Mouse (Mus musculus) lung, embryonic 16.5 days (tissue): ENCODE data around the gene Coq2. TPM values are rescaled to one million over a fixed set of nuclear protein-coding genes. Genes with fewer than 3 reads are reported as not detected.

ENCODE experiments used
- ATAC-seq: fragments of 200-750 bp; cut with Nextera tagmentation; 2 replicates; pipeline ENCODE4 v1.8.0; 2017; ENCODE audit warnings: low read depth, mild to moderate bottlenecking, moderate library complexity
- H3K27ac ChIP-seq: fragments of 300-500 bp; sonication (generic); 2 replicates; pipeline ENCODE4 v1.5.1; 2014; ENCODE audit warnings: mild to moderate bottlenecking, control low read depth, low read length
- H3K27me3 ChIP-seq: fragments of 300-500 bp; sonication (generic); 2 replicates; pipeline ENCODE4 v1.6.1; 2014; ENCODE audit warnings: low read depth, low read length, mixed read lengths; ENCODE audit not compliant: control insufficient read depth, insufficient read depth
- H3K36me3 ChIP-seq: fragments of 300-500 bp; sonication (generic); 2 replicates; pipeline ENCODE4 v1.6.1; 2014; ENCODE audit warnings: low read length; ENCODE audit not compliant: control insufficient read depth, insufficient read depth
- H3K4me1 ChIP-seq: fragments of 300-500 bp; sonication (generic); replicated peaks from 2 replicates; pipeline ENCODE4 v1.6.1; 2014; ENCODE audit warnings: low read length, mixed read lengths; ENCODE audit not compliant: control insufficient read depth, insufficient read depth
- H3K4me2 ChIP-seq: fragments of 300-500 bp; sonication (generic); 2 replicates; pipeline ENCODE4 v1.6.1; 2014; ENCODE audit warnings: low read depth, low read length, control low read depth
- H3K4me3 ChIP-seq: fragments of 300-500 bp; sonication (generic); 2 replicates; pipeline ENCODE4 v1.5.1; 2014; ENCODE audit warnings: mild to moderate bottlenecking, low read length, control low read depth
- H3K9ac ChIP-seq: fragments of 300-500 bp; sonication (generic); 2 replicates; pipeline ENCODE4 v1.6.1; 2014; ENCODE audit warnings: low read length, control low read depth
- H3K9me3 ChIP-seq: fragments of 300-500 bp; sonication (generic); 2 replicates; pipeline ENCODE4 v1.6.1; 2016; ENCODE audit warnings: low read length; ENCODE audit not compliant: control insufficient read depth
- WGBS: fragments of 180-500 bp; shearing (Covaris S2); extraction: QIAGEN DNeasy Blood & Tissue Kit; methylation state at CpG from one replicate; pipeline ENCODE4 v1.1.7; 2014; 5-methylcytosine and 5-hydroxymethylcytosine counted together
- polyA plus RNA-seq: library from polyadenylated mRNA; unstranded; fragments of >200 nt; fragmentation: Nextera tagmentation; extraction: Ambion mirVana; gene quantifications from 2 replicates; pipeline ENCODE4 v1.2.1, GENCODE M21; 2015

Gene Coq2
- polyA plus RNA-seq, 1 experiment from 2014 or later, result 44.1 TPM

- no peak overlapping the region for H3K27ac ChIP-seq
- peaks cover 6% of the 10 kb centered on the region; the same call in 1 of the 2 replicates for H3K36me3 ChIP-seq
- no peaks in the 10 kb centered on the region for H3K9me3 ChIP-seq
- peaks cover 16% of the 10 kb centered on the region for H3K4me1 ChIP-seq
- no peak for ATAC-seq
- H3K4me3 ChIP-seq, result no peak overlapping the region
- no peaks in the 10 kb centered on the region for H3K27me3 ChIP-seq
- no peak overlapping the region for H3K9ac ChIP-seq
- no peak overlapping the region for H3K4me2 ChIP-seq
- 26% methylated on average over 5 of the region's 5 CpGs for WGBS
Measured at GRCm38 (mm10) chr5:100671398-100671797, 3.5 kb downstream of the Coq2 start.

- H3K27ac ChIP-seq, result no peak overlapping the region
- no peak overlapping the region for H3K4me3 ChIP-seq
- H3K9ac ChIP-seq, result no peak overlapping the region
- no peaks in the 10 kb centered on the region for H3K4me1 ChIP-seq
- no peaks in the 10 kb centered on the region for H3K9me3 ChIP-seq
- no peak for ATAC-seq
- H3K4me2 ChIP-seq, result no peak overlapping the region
- H3K36me3 ChIP-seq, result peaks cover 19% of the 10 kb centered on the region
- WGBS, result 100% methylated on average over 1 of the region's 1 CpGs
- no peaks in the 10 kb centered on the region for H3K27me3 ChIP-seq
Measured at GRCm38 (mm10) chr5:100666965-100667364, 8.0 kb downstream of the Coq2 start.

DNA sequence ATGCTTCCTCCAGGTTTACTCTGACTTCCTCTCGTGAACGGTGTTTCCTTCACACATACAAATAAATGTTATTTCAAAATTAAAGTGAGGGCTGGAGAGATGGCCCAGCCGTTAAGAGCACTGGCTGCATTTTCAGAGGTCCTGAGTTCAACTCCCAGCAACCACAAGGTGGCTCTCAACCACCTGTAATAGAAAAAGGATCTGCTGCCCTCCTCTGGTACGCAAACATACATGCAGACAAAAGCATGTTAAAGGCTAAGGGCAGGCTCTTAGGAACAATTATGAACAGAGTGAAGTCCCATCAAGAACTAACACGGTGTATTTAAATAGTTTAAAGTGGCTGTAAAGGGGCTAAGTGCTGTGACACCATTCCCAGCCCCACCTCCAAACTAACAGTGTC lies 11.1 kb downstream of the Coq2 start:
- whole genome bisulfite sequencing, result 36% methylated on average over 5 of the region's 5 CpGs
- H3K4me1 ChIP-seq, result no peaks in the 10 kb centered on the region
- no peaks in the 10 kb centered on the region for H3K9me3 ChIP-seq
- no peak overlapping the region for H3K27ac ChIP-seq
- no peak overlapping the region for H3K4me3 ChIP-seq
- no peaks in the 10 kb centered on the region for H3K27me3 ChIP-seq
- no peak overlapping the region for H3K9ac ChIP-seq
- H3K4me2 ChIP-seq, result no peak overlapping the region
- peaks cover 27% of the 10 kb centered on the region for H3K36me3 ChIP-seq
- ATAC-seq, result peak; percentile 28; the same call in 1 of the 2 replicates

- H3K36me3 ChIP-seq, result peaks cover 27% of the 10 kb centered on the region
- no peak overlapping the region for H3K27ac ChIP-seq
- no peak for ATAC-seq
- no peak overlapping the region for H3K4me3 ChIP-seq
- H3K4me2 ChIP-seq, result no peak overlapping the region
- no peaks in the 10 kb centered on the region for H3K27me3 ChIP-seq
- no peaks in the 10 kb centered on the region for H3K4me1 ChIP-seq
- no peaks in the 10 kb centered on the region for H3K9me3 ChIP-seq
- no peak overlapping the region for H3K9ac ChIP-seq
- 90% methylated on average over 6 of the region's 6 CpGs for WGBS
Measured at GRCm38 (mm10) chr5:100663011-100663410, 11.9 kb downstream of the Coq2 start.

DNA sequence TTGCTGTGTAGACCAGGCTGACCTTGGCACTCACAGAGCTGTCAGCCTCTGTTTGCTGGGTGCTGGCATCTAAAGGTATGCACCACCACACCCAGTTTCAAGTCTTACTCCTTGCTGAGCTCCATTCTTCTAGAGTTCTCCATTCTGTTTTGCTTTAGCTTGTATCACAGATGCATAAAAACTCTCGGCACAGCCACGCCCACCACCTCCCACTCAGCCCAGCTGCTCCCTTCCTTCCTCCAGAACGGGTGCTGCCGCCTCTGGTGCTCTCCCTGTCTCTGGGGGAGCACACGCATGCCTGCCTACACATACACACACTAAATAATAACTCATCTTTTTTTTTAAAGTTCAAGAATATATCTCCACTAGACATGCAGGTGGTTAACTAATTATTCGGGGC lies 16.5 kb downstream of the Coq2 start:
- 71% methylated on average over 6 of the region's 6 CpGs for WGBS
- H3K27me3 ChIP-seq, result no peaks in the 10 kb centered on the region
- no peak overlapping the region for H3K27ac ChIP-seq
- no peak overlapping the region for H3K4me3 ChIP-seq
- ATAC-seq, result no peak
- H3K9me3 ChIP-seq, result no peaks in the 10 kb centered on the region
- no peak overlapping the region for H3K9ac ChIP-seq
- no peaks in the 10 kb centered on the region for H3K4me1 ChIP-seq
- H3K4me2 ChIP-seq, result no peak overlapping the region
- H3K36me3 ChIP-seq, result peaks cover 32% of the 10 kb centered on the region

GRCm38 (mm10) chr5:100656352-100656751 lies 18.6 kb downstream of the Coq2 start:
- Histone ChIP-seq H3K9me3 (no peaks in the 10 kb centered on the region), H3K4me3 (no peak overlapping the region), H3K4me2 (no peak overlapping the region), H3K36me3 (peaks cover 30% of the 10 kb centered on the region), H3K4me1 (no peaks in the 10 kb centered on the region), H3K27me3 (no peaks in the 10 kb centered on the region), H3K9ac (no peak overlapping the region), H3K27ac (no peak overlapping the region)
- WGBS, result 76% methylated on average over 6 of the region's 6 CpGs
- no peak for ATAC-seq

DNA sequence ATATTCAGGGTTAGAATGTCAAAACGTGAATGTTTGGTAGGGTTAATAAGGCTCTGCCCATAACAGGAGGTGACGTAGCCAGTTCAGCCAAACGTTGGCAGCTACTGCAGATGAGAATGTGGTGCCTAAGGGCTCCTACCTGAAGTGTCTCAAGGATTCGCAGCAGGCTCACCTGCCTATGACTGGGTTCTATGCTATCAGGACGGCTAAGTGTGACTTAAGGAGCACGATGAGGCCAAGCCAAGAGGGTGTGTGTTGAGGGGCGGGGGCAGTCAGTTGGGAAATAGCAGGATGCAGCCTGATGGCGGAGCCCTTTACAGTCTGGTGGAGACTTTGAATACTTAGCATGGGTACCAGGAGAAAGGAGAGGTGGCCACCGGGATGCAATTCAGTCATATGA lies 22.6 kb downstream of the Coq2 start:
- no peaks in the 10 kb centered on the region for H3K27me3 ChIP-seq
- H3K4me1 ChIP-seq, result no peaks in the 10 kb centered on the region
- no peak overlapping the region for H3K4me2 ChIP-seq
- WGBS, result 70% methylated on average over 9 of the region's 9 CpGs
- H3K9ac ChIP-seq, result no peak overlapping the region
- H3K9me3 ChIP-seq, result no peaks in the 10 kb centered on the region
- ATAC-seq, result 0 out of 2 replicates have a peak, but pooled peaks have one; percentile 26
- no peak overlapping the region for H3K27ac ChIP-seq
- H3K36me3 ChIP-seq, result peaks cover 17% of the 10 kb centered on the region
- no peak overlapping the region for H3K4me3 ChIP-seq

- 51% methylated on average over 10 of the region's 10 CpGs for WGBS
- no peak overlapping the region for H3K4me2 ChIP-seq
Measured at GRCm38 (mm10) chr5:100651486-100651885, 23.5 kb downstream of the Coq2 start.

DNA sequence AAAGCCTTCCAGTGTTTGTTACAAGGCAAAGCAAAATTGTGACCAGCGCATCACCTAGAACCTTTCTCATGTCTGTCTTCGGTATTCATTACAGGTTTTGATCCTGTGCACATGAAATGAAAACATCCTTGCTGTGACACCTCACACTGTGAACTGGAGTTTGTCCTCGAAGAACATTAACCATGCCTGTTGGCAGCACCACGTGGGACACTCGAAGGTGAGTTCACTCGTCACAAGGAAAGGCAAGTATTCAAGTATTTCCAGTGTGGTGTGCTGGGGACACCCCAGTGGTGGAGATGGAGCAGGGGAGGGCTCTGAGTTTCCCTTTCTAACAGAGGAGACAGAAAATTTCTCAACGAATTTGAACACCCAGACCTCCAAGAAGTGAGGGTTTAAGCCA lies 24.0 kb downstream of the Coq2 start:
- Histone ChIP-seq H3K4me3 (no peak overlapping the region), H3K36me3 (peaks cover 15% of the 10 kb centered on the region), H3K27me3 (no peaks in the 10 kb centered on the region), H3K9ac (no peak overlapping the region), H3K4me1 (no peaks in the 10 kb centered on the region), H3K4me2 (no peak overlapping the region), H3K27ac (no peak overlapping the region), H3K9me3 (no peaks in the 10 kb centered on the region)
- 76% methylated on average over 7 of the region's 7 CpGs for WGBS
- ATAC-seq, result no peak

More at GRCm38 (mm10) chr5:100651486-100651885, 23.5 kb downstream of the Coq2 start:
- Histone ChIP-seq H3K36me3 (peaks cover 17% of the 10 kb centered on the region), H3K9me3 (no peaks in the 10 kb centered on the region), H3K4me1 (no peaks in the 10 kb centered on the region), H3K4me3 (no peak overlapping the region), H3K27ac (no peak overlapping the region), H3K27me3 (no peaks in the 10 kb centered on the region), H3K9ac (no peak overlapping the region)
- ATAC-seq, result no peak

GRCm38 (mm10) chr5:100648546-100648945 lies 26.4 kb downstream of the Coq2 start:
- H3K36me3 ChIP-seq, result 0 out of 2 replicates have a peak, but pooled peaks cover under 1% of the 10 kb centered on the region
- H3K4me1 ChIP-seq, result peaks cover 6% of the 10 kb centered on the region
- ATAC-seq, result no peak
- no peaks in the 10 kb centered on the region for H3K9me3 ChIP-seq
- WGBS, result 37% methylated on average over 5 of the region's 6 CpGs
- no peak overlapping the region for H3K27ac ChIP-seq
- no peaks in the 10 kb centered on the region for H3K27me3 ChIP-seq
- H3K4me3 ChIP-seq, result no peak overlapping the region
- no peak overlapping the region for H3K4me2 ChIP-seq
- no peak overlapping the region for H3K9ac ChIP-seq
